Mouse (Mus musculus) cerebral cortex, adult 2 months (tissue): ENCODE measurements around the gene Tmem174.

ENCODE experiments used
- WGBS: fragments of 180-500 bp; shearing (Covaris S2); methylation state at CpG from one replicate; pipeline ENCODE4 v1.1.7; 2018; 5-methylcytosine and 5-hydroxymethylcytosine counted together

Gene Tmem174

GRCm38 (mm10) chr13:98633641-98634484, 3.3 kb downstream of the Tmem174 start:
- 49% methylated on average over 6 of the region's 6 CpGs for WGBS

GRCm38 (mm10) chr13:98632306-98632942, 4.8 kb downstream of the Tmem174 start:
- WGBS = 73% methylated on average over 9 of the region's 9 CpGs

- WGBS = 79% methylated on average over 20 of the region's 20 CpGs
These were observed 5.9 kb downstream of the Tmem174 start for GRCm38 (mm10) chr13:98631105-98631838.

GRCm38 (mm10) chr13:98626736-98627135, 10.5 kb downstream of the Tmem174 start:
- WGBS = 88% methylated on average over 20 of the region's 20 CpGs

- WGBS = 92% methylated on average over 10 of the region's 10 CpGs
These were observed 12.7 kb downstream of the Tmem174 start for GRCm38 (mm10) chr13:98624506-98624905.

GRCm38 (mm10) chr13:98622881-98623549, 14.2 kb downstream of the Tmem174 start:
- 78% methylated on average over 8 of the region's 8 CpGs for WGBS

- WGBS = 84% methylated on average over 17 of the region's 17 CpGs
These were observed 19.7 kb downstream of the Tmem174 start for GRCm38 (mm10) chr13:98617429-98618067.

GRCm38 (mm10) chr13:98607885-98608477, 29.2 kb downstream of the Tmem174 start:
- 59% methylated on average over 9 of the region's 9 CpGs for WGBS

GRCm38 (mm10) chr13:98603799-98604198, 33.4 kb downstream of the Tmem174 start:
- WGBS = 91% methylated on average over 11 of the region's 11 CpGs

GRCm38 (mm10) chr13:98596746-98597145, 40.5 kb downstream of the Tmem174 start:
- 88% methylated on average over 4 of the region's 4 CpGs for WGBS

- WGBS = 72% methylated on average over 10 of the region's 10 CpGs
These were observed 42.5 kb downstream of the Tmem174 start for GRCm38 (mm10) chr13:98594726-98595141.

- WGBS = 84% methylated on average over 11 of the region's 11 CpGs
These were observed 43.2 kb downstream of the Tmem174 start for GRCm38 (mm10) chr13:98593938-98594539.

GRCm38 (mm10) chr13:98591406-98591805, 45.8 kb downstream of the Tmem174 start:
- 58% methylated on average over 6 of the region's 6 CpGs for WGBS

GRCm38 (mm10) chr13:98590693-98591389, 46.4 kb downstream of the Tmem174 start:
- WGBS = 83% methylated on average over 6 of the region's 6 CpGs

GRCm38 (mm10) chr13:98589572-98589971, 47.6 kb downstream of the Tmem174 start:
- WGBS = 49% methylated on average over 9 of the region's 9 CpGs

GRCm38 (mm10) chr13:98588951-98589501, 48.2 kb downstream of the Tmem174 start:
- 4% methylated on average over 35 of the region's 35 CpGs for WGBS

GRCm38 (mm10) chr13:98588480-98588879, 48.7 kb downstream of the Tmem174 start:
- WGBS = 21% methylated on average over 12 of the region's 12 CpGs

- 12% methylated on average over 14 of the region's 14 CpGs for WGBS
These were observed 49.6 kb downstream of the Tmem174 start for GRCm38 (mm10) chr13:98587639-98588038.

- WGBS = 12% methylated on average over 17 of the region's 17 CpGs
These were observed 50.2 kb downstream of the Tmem174 start for GRCm38 (mm10) chr13:98586817-98587575.
